Mouse (Mus musculus) midbrain, embryonic 15.5 days (tissue): ENCODE results near the gene Zfp946. TPM values are rescaled to one million over a fixed set of nuclear protein-coding genes. Genes with fewer than 3 reads are reported as not detected.
A peak's percentile ranks its signal among the peaks of the same experiment; 100 is the strongest.

Experiments
- ATAC-seq: fragments of 200-750 bp; cut with Nextera tagmentation; replicated peaks from 2 replicates; pipeline ENCODE4 v1.8.0; 2017; ENCODE audit warnings: moderate TSS enrichment
- H3K27ac ChIP-seq: fragments of 300-500 bp; sonication (generic); 2 replicates; pipeline ENCODE4 v1.5.1; 2015; ENCODE audit warnings: mild to moderate bottlenecking, inconsistent platforms
- H3K27me3 ChIP-seq: fragments of 300-500 bp; sonication (generic); replicated peaks from 2 replicates; pipeline ENCODE4 v1.6.1; 2015; ENCODE audit warnings: inconsistent platforms
- H3K36me3 ChIP-seq: fragments of 300-500 bp; sonication (generic); replicated peaks from 2 replicates; pipeline ENCODE4 v1.6.1; 2015; ENCODE audit warnings: inconsistent platforms
- H3K4me1 ChIP-seq: fragments of 300-500 bp; sonication (generic); 2 replicates; pipeline ENCODE4 v1.6.1; 2015; ENCODE audit warnings: inconsistent platforms
- H3K4me2 ChIP-seq: fragments of 300-500 bp; sonication (generic); 2 replicates; pipeline ENCODE4 v1.6.1; 2015; ENCODE audit warnings: inconsistent platforms, mild to moderate bottlenecking, moderate library complexity
- H3K4me3 ChIP-seq: fragments of 300-500 bp; sonication (generic); 2 replicates; pipeline ENCODE4 v1.5.1; 2015; ENCODE audit warnings: mild to moderate bottlenecking, inconsistent platforms
- H3K9ac ChIP-seq: fragments of 300-500 bp; sonication (generic); 2 replicates; pipeline ENCODE4 v1.6.1; 2015; ENCODE audit warnings: mild to moderate bottlenecking, inconsistent platforms
- H3K9me3 ChIP-seq: fragments of 300-500 bp; sonication (generic); 2 replicates; pipeline ENCODE4 v1.6.1; 2016; ENCODE audit warnings: inconsistent platforms
- WGBS: fragments of 180-500 bp; shearing (Covaris S2); methylation state at CpG from one replicate; pipeline ENCODE4 v1.1.7; 2015; ENCODE audit warnings: mixed read lengths; 5-methylcytosine and 5-hydroxymethylcytosine counted together
- polyA plus RNA-seq: library from polyadenylated mRNA; unstranded; fragments of >200 nt; fragmentation: Nextera tagmentation; extraction: Ambion mirVana; gene quantifications from 2 replicates; pipeline ENCODE4 v1.2.1, GENCODE M21; 2015

Zfp946 gene
- 32.0 and 35.2 TPM in 2 replicates for polyA plus RNA-seq

DNA sequence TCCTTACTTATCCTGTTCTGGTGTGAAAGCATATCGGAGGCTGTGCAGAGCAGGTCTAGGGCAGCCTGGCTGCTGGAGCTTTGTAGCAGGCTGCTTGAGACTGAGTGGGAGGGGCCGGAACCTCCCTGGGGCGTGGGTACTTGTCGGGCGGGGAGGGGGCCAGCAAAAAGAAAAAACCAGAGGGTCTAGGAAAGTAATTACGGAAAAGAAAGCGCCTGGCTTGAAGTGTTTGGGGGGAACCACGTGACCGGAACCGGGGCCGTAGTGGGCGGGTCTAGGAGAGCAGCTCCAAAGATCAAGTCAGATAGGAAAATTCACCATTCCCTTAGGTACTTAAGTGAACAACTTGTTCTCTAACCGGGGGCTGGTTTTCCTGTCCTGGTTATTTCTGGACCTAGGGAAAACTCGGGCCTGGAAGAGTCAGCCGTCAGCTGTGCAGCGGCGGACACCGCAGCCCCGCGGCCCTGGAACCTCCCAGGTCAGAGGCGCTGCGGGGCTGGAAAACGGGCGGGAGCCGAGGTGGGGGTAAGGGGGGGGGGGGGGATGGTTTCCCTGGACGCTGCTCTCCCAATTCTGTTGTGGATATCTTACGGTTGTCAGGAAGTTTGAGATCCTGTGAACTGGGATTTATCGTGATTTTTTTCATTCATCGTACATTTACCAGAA, at the start of gene Zfp946:
Gene Zfp946, plus strand, starts transcription at position 271 of the 666 bp plus-strand sequence.
- Histone ChIP-seq H3K27ac (peak within 1 kb of the TSS; percentile 84), H3K4me2 (peak within 1 kb of the TSS; percentile 66), H3K27me3 (no peaks in the 10 kb centered on the region), H3K4me3 (peak within 1 kb of the TSS; percentile 74), H3K9me3 (no peaks in the 10 kb centered on the region), H3K9ac (peak within 1 kb of the TSS; percentile 72), H3K4me1 (peaks cover 24% of the 10 kb centered on the region), H3K36me3 (no peaks in the 10 kb centered on the region)
- peak; percentile 96 for ATAC-seq
- 0% methylated on average over 29 of the region's 29 CpGs for WGBS

DNA sequence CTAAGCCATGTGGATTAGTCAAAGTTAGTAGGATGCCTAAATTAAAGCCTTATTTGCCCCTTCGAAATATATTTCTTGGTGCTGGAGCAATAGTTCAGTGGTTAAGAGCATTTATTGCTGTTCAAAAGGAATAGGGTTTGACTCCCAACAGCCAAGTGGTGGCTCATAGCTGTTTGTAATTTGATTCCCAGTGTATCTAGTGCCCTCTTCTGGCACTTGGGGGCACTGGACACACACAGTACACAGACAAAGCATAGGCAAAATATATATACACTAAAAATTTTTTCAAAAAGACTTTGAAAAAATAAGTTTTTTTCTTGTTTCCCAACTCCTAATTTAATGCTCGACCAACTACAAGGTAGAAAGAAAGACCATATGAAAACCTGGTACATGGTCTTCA, 13.3 kb upstream of the Zfp946 start:
- no peak overlapping the region for H3K4me3 ChIP-seq
- no peak for ATAC-seq
- H3K4me2 ChIP-seq = no peak overlapping the region
- no peaks in the 10 kb centered on the region for H3K4me1 ChIP-seq
- H3K9ac ChIP-seq = no peak overlapping the region
- no peaks in the 10 kb centered on the region for H3K9me3 ChIP-seq
- H3K27ac ChIP-seq = no peak overlapping the region
- no peaks in the 10 kb centered on the region for H3K36me3 ChIP-seq
- 0 out of 2 replicates have a peak, but pooled peaks cover 4% of the 10 kb centered on the region for H3K27me3 ChIP-seq
- WGBS = 77% methylated on average over 2 of the region's 2 CpGs

DNA sequence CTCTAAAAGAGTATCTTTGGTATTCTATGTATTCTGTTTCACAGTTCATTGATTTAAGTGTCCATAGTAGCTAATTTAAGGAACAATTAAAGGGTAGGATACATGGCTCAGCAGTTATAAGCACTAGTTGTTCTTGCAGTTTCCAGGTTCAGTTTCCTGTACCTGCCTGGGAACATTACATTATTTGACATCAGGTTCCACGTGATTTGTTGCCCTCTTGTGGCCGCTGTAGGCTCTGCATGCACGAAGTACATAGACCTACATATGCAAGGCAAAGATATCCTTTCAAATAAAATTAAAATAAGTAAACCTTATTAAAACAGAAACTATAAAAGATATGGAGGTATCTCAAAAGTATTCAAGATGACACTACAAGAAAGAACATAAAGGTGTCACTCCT, 6.5 kb upstream of the Zfp946 start:
- no peak overlapping the region for H3K27ac ChIP-seq
- H3K36me3 ChIP-seq = no peaks in the 10 kb centered on the region
- H3K9ac ChIP-seq = no peak overlapping the region
- no peak overlapping the region for H3K4me3 ChIP-seq
- no peak overlapping the region for H3K4me2 ChIP-seq
- 2% methylated on average over 3 of the region's 3 CpGs for WGBS
- H3K27me3 ChIP-seq = no peaks in the 10 kb centered on the region
- no peaks in the 10 kb centered on the region for H3K4me1 ChIP-seq
- no peaks in the 10 kb centered on the region for H3K9me3 ChIP-seq
- ATAC-seq = peak; percentile 70; the same call in 1 of the 2 replicates

DNA sequence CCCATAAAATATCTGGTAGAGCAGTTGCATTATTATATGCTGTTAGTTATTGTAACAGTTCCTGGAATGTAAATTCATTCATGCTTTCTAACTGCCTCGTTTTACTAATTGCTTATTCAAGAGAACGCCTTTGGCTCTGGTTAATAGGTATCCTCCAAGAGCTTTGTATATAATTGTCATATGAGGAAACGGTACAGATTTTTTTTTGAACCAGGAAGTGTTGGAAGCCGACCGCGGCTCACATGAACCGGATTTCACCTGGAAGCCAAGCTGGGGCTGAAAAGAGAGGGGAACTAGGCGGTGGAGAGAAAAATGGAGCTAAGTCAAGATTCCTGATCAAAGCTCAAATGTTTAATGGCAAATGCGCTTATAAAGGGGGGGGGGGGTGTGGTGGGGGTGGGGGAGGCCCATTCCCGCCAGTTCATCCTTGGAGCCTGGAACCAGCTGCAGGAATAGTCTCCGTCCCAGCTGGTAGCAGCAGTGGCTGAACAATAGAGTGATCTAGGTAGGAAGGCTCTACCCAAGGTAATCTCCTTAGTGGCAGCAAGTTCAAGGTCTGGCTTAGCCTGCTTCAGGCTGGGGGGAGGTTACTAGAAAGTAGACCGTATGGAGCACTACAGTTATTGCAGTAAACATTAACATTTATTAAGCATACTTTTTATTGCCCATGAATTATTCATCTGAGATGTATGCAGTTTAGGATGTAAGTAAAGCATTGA, 773 bp downstream of the Zfp946 start:
- Histone ChIP-seq H3K27me3 (no peaks in the 10 kb centered on the region), H3K27ac (peak overlapping the region; percentile 84), H3K4me1 (peaks cover 24% of the 10 kb centered on the region), H3K4me3 (peak overlapping the region; percentile 74), H3K9me3 (no peaks in the 10 kb centered on the region), H3K4me2 (peak overlapping the region; percentile 66), H3K9ac (peak overlapping the region; percentile 72), H3K36me3 (no peaks in the 10 kb centered on the region)
- peak; percentile 63 for ATAC-seq
- 1% methylated on average over 12 of the region's 12 CpGs for WGBS

DNA sequence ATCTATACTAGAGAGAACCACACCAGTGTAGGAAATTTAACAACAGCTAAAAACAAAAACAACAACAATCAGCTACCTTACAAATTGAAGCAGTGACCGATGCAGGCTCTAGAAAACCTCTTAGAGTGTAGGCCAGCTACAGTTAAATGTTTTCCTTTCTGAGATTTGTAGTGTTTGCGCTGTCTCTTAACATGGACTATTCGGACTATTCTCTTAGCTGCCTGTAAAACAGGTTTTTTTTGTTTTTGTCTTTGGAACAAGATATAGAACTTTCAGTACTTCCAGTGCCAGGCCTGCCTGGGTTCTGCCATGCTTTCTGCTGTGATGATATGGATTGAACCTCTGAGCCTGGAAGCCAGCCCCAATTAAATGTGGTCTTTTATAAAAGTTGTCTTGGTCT, 23.7 kb downstream of the Zfp946 start:
- peaks cover 32% of the 10 kb centered on the region for H3K36me3 ChIP-seq

DNA sequence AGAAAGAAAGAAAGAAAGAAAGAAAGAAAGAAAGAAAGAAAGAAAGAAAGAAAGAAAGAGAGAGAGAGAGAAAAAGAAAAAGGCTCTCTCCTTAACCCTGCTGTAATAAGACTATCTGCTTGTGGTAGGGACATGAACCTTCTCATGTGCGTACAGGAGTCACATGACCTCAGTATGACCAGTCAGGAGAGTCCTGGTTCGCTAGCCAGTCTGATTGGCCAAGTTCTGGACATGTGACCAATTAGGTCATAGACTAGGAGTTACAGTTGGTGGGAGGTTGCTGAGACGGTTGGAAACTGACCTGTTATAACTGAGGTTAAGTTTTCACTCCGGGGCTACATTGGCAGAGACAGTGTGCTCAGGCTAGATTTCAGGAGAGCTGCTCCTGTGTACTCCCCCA, 73.1 kb downstream of the Zfp946 start:
- 72% methylated on average over 4 of the region's 4 CpGs for WGBS
- no peak overlapping the region for H3K4me3 ChIP-seq
- H3K36me3 ChIP-seq = no peaks in the 10 kb centered on the region
- H3K4me1 ChIP-seq = no peaks in the 10 kb centered on the region
- no peak overlapping the region for H3K9ac ChIP-seq
- H3K27ac ChIP-seq = no peak overlapping the region
- ATAC-seq = no peak
- H3K9me3 ChIP-seq = no peaks in the 10 kb centered on the region
- no peaks in the 10 kb centered on the region for H3K27me3 ChIP-seq
- no peak overlapping the region for H3K4me2 ChIP-seq

More for the DNA sequence above, 23.7 kb downstream of the Zfp946 start:
- Histone ChIP-seq H3K9ac (no peak overlapping the region), H3K27ac (no peak overlapping the region), H3K9me3 (0 out of 2 replicates have a peak, but pooled peaks cover 5% of the 10 kb centered on the region), H3K4me3 (no peak overlapping the region), H3K4me2 (no peak overlapping the region), H3K4me1 (no peaks in the 10 kb centered on the region), H3K27me3 (no peaks in the 10 kb centered on the region)
- ATAC-seq = no peak
- 96% methylated on average over 3 of the region's 3 CpGs for WGBS

Other genes starting within 250 kb of the Zfp946 start
- gene Zfp994, start 198.6 kb upstream of the Zfp946 start, polyA plus RNA-seq = 4.0 and 4.3 TPM in 2 replicates
- 9.9 and 12.4 TPM in 2 replicates for gene CT030661.1, start 109.4 kb upstream of the Zfp946 start, polyA plus RNA-seq
- 12.2 and 12.6 TPM in 2 replicates for gene Zfp944, start 62.8 kb upstream of the Zfp946 start, polyA plus RNA-seq
- gene Zfp758, start 62.8 kb upstream of the Zfp946 start, polyA plus RNA-seq = 9.7 and 10.9 TPM in 2 replicates
- gene Vmn2r111, start 149.3 kb downstream of the Zfp946 start, polyA plus RNA-seq = not detected in 2 replicates
- not detected in 2 replicates for gene Vmn2r112, start 176.7 kb downstream of the Zfp946 start, polyA plus RNA-seq